Mouse (Mus musculus) cerebellum, adult 2 months (tissue): ENCODE results near the gene Coro2b. TPM values are rescaled to one million over a fixed set of nuclear protein-coding genes. Genes with fewer than 3 reads are reported as not detected.

Source experiments
- DNase-seq, 2 experiments: peaks; one replicate each; pipeline ENCODE4 v3.0.0; 2021
- H3K27ac ChIP-seq: fragments of 200-500 bp; 2 replicates; pipeline ENCODE4 v1.5.1; 2012; ENCODE audit warnings: low read length, control low read depth, inconsistent platforms; ENCODE audit not compliant: insufficient read depth
- H3K27me3 ChIP-seq: fragments of 200-500 bp; 2 replicates; pipeline ENCODE4 v1.6.1; 2012; ENCODE audit warnings: inconsistent platforms, mild to moderate bottlenecking, low read length, moderate library complexity; ENCODE audit not compliant: control insufficient read depth, insufficient read depth
- H3K4me1 ChIP-seq: fragments of 200-500 bp; 2 replicates; pipeline ENCODE4 v1.6.1; 2011; ENCODE audit warnings: low read length; ENCODE audit not compliant: control insufficient read depth, insufficient read depth
- H3K4me3 ChIP-seq: fragments of 200-500 bp; replicated peaks from 2 replicates; pipeline ENCODE3; 2011; ENCODE audit warnings: mild to moderate bottlenecking, low read depth, low read length, control low read depth; ENCODE audit not compliant: insufficient read depth
- CTCF ChIP-seq: fragments of 200-500 bp; IDR thresholded peaks from 2 replicates; pipeline ENCODE4 v1.5.1; 2011; ENCODE audit warnings: low read depth, mild to moderate bottlenecking, control low read depth, low read length, moderate library complexity, borderline replicate concordance; ENCODE audit not compliant: insufficient read depth
- POLR2A ChIP-seq: fragments of 200-500 bp; IDR thresholded peaks from 2 replicates; pipeline ENCODE4 v1.6.1; 2011; ENCODE audit warnings: low read length, control low read depth, borderline replicate concordance; ENCODE audit not compliant: insufficient read depth
- WGBS: fragments of 180-500 bp; shearing (Covaris S2); methylation state at CpG from one replicate; pipeline ENCODE4 v1.1.7; 2018; 5-methylcytosine and 5-hydroxymethylcytosine counted together
- polyA plus RNA-seq: library from polyadenylated mRNA; depleted of rRNA; stranded (reverse); fragments of >200 nt; gene quantifications from 2 replicates; pipeline ENCODE4 v1.2.3, GENCODE M21; 2012

The Coro2b gene
- polyA plus RNA-seq, 1 experiment: 210 TPM

GRCm38 (mm10) chr9:62537941-62538340 is 1.1 kb upstream of the Coro2b start:
- H3K27ac ChIP-seq: 0 out of 2 replicates have a peak overlapping the region, but pooled peaks have one; percentile 98
- WGBS: 40% methylated on average over 6 of the region's 6 CpGs
- H3K4me3 ChIP-seq: no peak overlapping the region
- H3K27me3 ChIP-seq: no peaks in the 10 kb centered on the region
- DNase-seq: no peak
- TF ChIP-seq CTCF (no peak), POLR2A (no peak)
- H3K4me1 ChIP-seq: peaks cover 63% of the 10 kb centered on the region

GRCm38 (mm10) chr9:62536119-62536654 is 657 bp downstream of the Coro2b start:
- under 1% methylated on average over 29 of the region's 29 CpGs for WGBS
- Histone ChIP-seq H3K4me1 (peaks cover 61% of the 10 kb centered on the region), H3K27ac (peak overlapping the region; percentile 98), H3K27me3 (no peaks in the 10 kb centered on the region), H3K4me3 (peak overlapping the region; percentile 77)
- DNase-seq: peak; percentile 88 to 89
- TF ChIP-seq CTCF (no peak), POLR2A (peak; percentile 50; the same call in 1 of the 2 replicates)

GRCm38 (mm10) chr9:62535566-62535965 is 1.3 kb downstream of the Coro2b start:
- Histone ChIP-seq H3K27ac (peak overlapping the region; percentile 98), H3K27me3 (no peaks in the 10 kb centered on the region), H3K4me3 (peak overlapping the region; percentile 77), H3K4me1 (peaks cover 61% of the 10 kb centered on the region)
- DNase-seq: peak; percentile 73 to 76
- WGBS: 8% methylated on average over 8 of the region's 8 CpGs
- TF ChIP-seq CTCF (no peak), POLR2A (no peak)

- no peak for DNase-seq
- WGBS: 30% methylated on average over 7 of the region's 7 CpGs
- peak overlapping the region; percentile 98 for H3K27ac ChIP-seq
- TF ChIP-seq POLR2A (no peak), CTCF (no peak)
- peak overlapping the region; percentile 77 for H3K4me3 ChIP-seq
- no peaks in the 10 kb centered on the region for H3K27me3 ChIP-seq
- H3K4me1 ChIP-seq: peaks cover 61% of the 10 kb centered on the region
Measured at GRCm38 (mm10) chr9:62534691-62535090, 2.2 kb downstream of the Coro2b start.

- peaks cover 59% of the 10 kb centered on the region for H3K4me1 ChIP-seq
- TF ChIP-seq CTCF: no peak
- TF ChIP-seq POLR2A: no peak
- H3K27me3 ChIP-seq: no peaks in the 10 kb centered on the region
- 42% methylated on average over 2 of the region's 2 CpGs for WGBS
- peak overlapping the region; percentile 98 for H3K27ac ChIP-seq
- peak overlapping the region; percentile 77 for H3K4me3 ChIP-seq
- no peak for DNase-seq
Measured at GRCm38 (mm10) chr9:62534158-62534557, 2.7 kb downstream of the Coro2b start.

GRCm38 (mm10) chr9:62532876-62533275 is 4.0 kb downstream of the Coro2b start:
- Histone ChIP-seq H3K4me3 (peak overlapping the region; percentile 44), H3K27ac (peak overlapping the region; percentile 88), H3K4me1 (peaks cover 65% of the 10 kb centered on the region), H3K27me3 (no peaks in the 10 kb centered on the region)
- 6% methylated on average over 11 of the region's 11 CpGs for WGBS
- peak; percentile 59 to 67 for DNase-seq
- TF ChIP-seq POLR2A (no peak), CTCF (no peak)

GRCm38 (mm10) chr9:62531459-62532275 is 5.2 kb downstream of the Coro2b start:
- Histone ChIP-seq H3K27me3 (no peaks in the 10 kb centered on the region), H3K4me1 (peaks cover 77% of the 10 kb centered on the region), H3K4me3 (peak overlapping the region; percentile 44), H3K27ac (peak overlapping the region; percentile 88)
- TF ChIP-seq CTCF (no peak), POLR2A (no peak)
- 9% methylated on average over 12 of the region's 12 CpGs for WGBS
- DNase-seq: peak; percentile 63 to 65

GRCm38 (mm10) chr9:62528527-62528926 is 8.3 kb downstream of the Coro2b start:
- no peaks in the 10 kb centered on the region for H3K27me3 ChIP-seq
- WGBS: 36% methylated on average over 11 of the region's 11 CpGs
- TF ChIP-seq CTCF (no peak), POLR2A (no peak)
- H3K27ac ChIP-seq: 0 out of 2 replicates have a peak overlapping the region, but pooled peaks have one; percentile 9
- H3K4me1 ChIP-seq: peaks cover 93% of the 10 kb centered on the region
- peak overlapping the region; percentile 8 for H3K4me3 ChIP-seq
- no peak for DNase-seq
